Mouse (Mus musculus): ENCODE measurements around the gene Atxn2. TPM values are rescaled to one million over a fixed set of nuclear protein-coding genes. Genes with fewer than 3 reads are reported as not detected.

The Atxn2 gene
- polyA plus RNA-seq, 1 experiment: 62.9 TPM

DNA sequence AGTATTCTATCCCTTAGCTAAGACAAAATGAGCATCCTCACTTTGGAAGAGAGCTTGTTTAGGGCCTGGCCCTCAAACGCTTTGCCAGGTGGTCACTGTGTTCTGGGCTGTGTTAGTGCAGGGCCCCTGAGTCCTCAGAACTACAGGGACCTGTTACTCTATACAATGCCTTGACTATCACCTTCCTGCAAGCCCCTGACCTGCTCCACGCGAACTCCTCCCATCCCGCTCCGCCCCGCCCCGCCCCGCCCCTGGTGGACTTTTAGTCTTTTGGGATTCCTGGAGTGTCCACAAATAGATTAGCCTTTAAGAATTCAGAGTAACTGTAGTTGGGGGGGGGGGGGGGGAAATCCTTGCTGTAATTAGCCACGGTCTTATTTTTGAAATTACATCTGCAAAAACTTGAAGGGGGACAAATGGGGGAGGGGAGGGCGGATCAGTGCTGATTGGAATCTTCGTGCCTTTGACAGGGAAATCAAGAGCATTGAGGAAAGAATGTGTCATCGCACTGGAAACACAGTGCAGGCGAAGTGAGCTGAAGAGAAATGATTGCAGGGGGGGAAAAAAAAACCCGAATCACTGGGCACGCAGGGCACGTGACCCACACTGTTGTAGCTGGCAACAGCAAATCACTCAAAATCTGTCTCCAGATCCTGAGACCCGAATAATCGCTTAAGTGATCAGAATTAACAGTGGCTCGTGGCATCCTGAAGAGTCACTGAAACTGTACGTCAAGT lies 6.5 kb upstream of the Atxn2 start:
- TF ChIP-seq CTCF (IDR thresholded peaks at IDR 0.05; ENCODE audit: low read depth, low read length) (no peak), POLR2A (IDR thresholded peaks at IDR 0.05; ENCODE audit: borderline replicate concordance, low read depth, low read length) (no peak)
- Histone ChIP-seq H3K4me1 (ENCODE audit: control insufficient read depth, insufficient read depth, low read length) (no peaks in the 10 kb centered on the region), H3K4me3 (ENCODE audit: insufficient read depth, low read length) (no peak overlapping the region), H3K27ac (ENCODE audit: insufficient read depth, low read depth, low read length) (no peak overlapping the region)

DNA sequence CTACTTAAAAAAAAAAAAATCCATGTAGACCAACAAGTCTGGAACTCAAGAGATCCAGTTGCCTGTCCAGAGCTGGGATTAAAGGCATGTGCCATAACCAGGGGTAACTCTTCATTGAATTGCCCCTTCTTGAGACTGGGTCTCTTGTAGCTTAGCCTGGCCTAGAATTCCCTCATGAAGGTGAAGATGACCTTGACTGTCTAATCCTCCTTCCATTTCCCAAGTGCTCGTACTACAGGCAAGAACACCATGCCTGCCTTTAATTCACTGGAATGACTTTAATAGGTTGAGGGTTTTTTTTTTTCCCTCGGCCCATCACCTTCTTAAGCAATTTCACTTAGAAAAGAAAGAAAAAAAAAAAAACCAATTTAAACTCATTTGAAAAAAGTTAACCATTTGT lies 735 bp upstream of the Atxn2 start:
- H3K27ac ChIP-seq (ENCODE audit: insufficient read depth, low read depth, low read length): no peak overlapping the region
- TF ChIP-seq POLR2A (IDR thresholded peaks at IDR 0.05; ENCODE audit: borderline replicate concordance, low read depth, low read length): no peak
- no peak for TF ChIP-seq CTCF (IDR thresholded peaks at IDR 0.05; ENCODE audit: low read depth, low read length)

DNA sequence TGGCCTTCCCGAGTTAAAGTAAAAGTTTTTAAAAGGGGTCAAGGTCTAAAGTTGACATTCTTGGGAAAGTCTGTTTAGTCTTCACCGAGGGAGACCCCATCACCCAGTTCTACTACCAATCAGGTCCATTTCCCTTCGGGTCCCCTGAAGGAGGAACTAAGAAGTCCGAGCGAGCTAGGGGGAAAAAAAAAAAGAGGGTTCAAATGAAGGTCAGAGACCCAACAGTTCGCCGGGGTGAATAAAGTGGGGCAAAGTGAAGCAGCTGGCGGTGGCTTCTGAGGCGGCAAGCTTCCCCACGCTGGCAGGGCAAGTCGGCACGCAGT lies 325 bp upstream of the Atxn2 start:
- Histone ChIP-seq H3K4me3 (ENCODE audit: insufficient read depth, low read length) (peak overlapping the region; percentile 72), H3K4me1 (ENCODE audit: control insufficient read depth, insufficient read depth, low read length) (peaks cover 14% of the 10 kb centered on the region), H3K27ac (ENCODE audit: insufficient read depth, low read depth, low read length) (peak overlapping the region; percentile 90)
- TF ChIP-seq POLR2A (IDR thresholded peaks at IDR 0.05; ENCODE audit: borderline replicate concordance, low read depth, low read length) (no peak), CTCF (IDR thresholded peaks at IDR 0.05; ENCODE audit: low read depth, low read length) (no peak)

More for the DNA sequence above, 735 bp upstream of the Atxn2 start:
- H3K4me3 ChIP-seq (ENCODE audit: insufficient read depth, low read length): peak overlapping the region; percentile 72; the same call in 1 of the 2 replicates
- peaks cover 14% of the 10 kb centered on the region for H3K4me1 ChIP-seq (ENCODE audit: control insufficient read depth, insufficient read depth, low read length)

DNA sequence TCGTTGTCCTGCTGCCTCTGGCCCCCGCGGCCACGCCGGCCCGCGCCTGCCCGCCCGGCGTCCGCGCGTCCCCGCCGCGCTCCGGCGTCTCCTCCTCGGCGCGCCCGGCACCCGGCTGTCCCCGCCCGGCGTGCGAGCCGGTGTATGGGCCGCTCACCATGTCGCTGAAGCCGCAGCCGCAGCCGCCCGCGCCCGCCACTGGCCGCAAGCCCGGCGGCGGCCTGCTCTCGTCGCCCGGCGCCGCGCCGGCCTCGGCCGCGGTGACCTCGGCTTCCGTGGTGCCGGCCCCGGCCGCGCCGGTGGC lies 743 bp downstream of the Atxn2 start:
- Histone ChIP-seq H3K27ac (ENCODE audit: insufficient read depth, low read depth, low read length) (peak overlapping the region; percentile 67), H3K4me1 (ENCODE audit: control insufficient read depth, insufficient read depth, low read length) (peaks cover 18% of the 10 kb centered on the region), H3K4me3 (ENCODE audit: insufficient read depth, low read length) (peak overlapping the region; percentile 72)
- TF ChIP-seq POLR2A (IDR thresholded peaks at IDR 0.05; ENCODE audit: borderline replicate concordance, low read depth, low read length) (no peak), CTCF (IDR thresholded peaks at IDR 0.05; ENCODE audit: low read depth, low read length) (no peak)

DNA sequence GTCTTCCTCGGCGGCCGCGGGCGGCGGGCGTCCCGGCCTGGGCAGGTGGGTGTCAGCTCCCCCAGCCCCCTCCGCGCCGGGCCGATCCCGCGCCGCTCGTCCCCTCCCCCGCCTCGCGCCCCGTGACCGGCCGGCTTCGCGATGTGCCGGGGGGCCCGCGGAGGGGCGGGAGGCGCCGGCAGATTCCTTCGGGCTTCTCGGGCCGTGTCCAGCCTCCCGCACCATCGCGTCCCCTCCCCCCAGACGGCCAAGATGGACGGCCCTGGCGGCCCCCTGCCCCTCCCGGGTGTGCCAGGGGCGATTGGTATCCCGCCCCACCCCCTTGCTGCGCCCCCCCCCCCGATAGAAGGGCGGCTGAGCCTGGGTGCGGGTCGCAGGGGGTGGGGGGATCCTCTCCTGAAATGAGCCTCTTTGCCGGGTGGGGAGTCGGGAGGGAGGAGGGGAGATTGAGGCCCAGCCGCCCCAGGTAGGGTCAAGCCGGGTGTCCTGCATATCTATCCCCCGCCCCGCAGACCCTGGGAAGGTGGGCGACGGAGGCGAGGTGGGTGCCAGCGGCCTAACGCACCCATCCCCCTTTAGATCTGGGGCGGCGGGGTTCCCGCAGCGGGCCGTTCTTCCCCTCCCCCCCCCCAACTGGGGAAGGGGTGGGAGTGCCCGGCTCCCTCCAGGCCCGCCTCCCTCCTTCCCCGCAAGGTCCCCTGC lies 1.2 kb downstream of the Atxn2 start:
- H3K4me1 ChIP-seq (ENCODE audit: control insufficient read depth, insufficient read depth, low read length): peaks cover 18% of the 10 kb centered on the region
- TF ChIP-seq POLR2A (IDR thresholded peaks at IDR 0.05; ENCODE audit: borderline replicate concordance, low read depth, low read length): no peak
- TF ChIP-seq CTCF (IDR thresholded peaks at IDR 0.05; ENCODE audit: low read depth, low read length): no peak
- H3K4me3 ChIP-seq (ENCODE audit: insufficient read depth, low read length): peak overlapping the region; percentile 72
- H3K27ac ChIP-seq (ENCODE audit: insufficient read depth, low read depth, low read length): peak overlapping the region; percentile 67; the same call in 1 of the 2 replicates

DNA sequence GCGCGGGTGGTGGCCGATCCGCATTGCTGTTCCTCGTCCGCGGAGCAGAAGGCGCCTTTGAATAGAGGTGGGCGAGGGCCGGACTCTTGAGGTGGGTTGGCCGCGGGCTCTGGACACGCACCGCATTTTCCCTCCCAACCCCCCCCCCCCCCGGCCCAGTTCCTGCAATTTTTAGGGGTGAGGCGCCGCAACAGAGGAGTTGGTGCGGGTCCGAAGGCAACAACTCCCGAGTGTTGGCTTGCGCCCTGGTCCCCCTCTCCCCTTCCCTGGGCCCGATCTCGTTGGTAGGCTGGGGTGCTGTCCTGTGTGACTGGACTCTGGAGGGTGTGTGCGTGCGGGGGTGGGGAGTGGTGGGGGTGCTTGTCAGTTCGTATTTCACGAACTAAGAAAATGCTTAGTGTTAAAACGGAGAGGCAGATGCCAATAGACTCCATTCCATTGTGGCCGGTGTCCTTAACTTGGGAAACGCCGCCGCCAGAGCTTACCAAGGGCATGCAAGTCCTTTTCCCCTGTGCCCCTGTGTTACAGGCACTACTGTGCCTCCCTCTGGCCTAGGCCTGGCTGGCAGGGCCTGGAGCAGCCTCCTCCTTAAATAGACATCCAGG lies 1.9 kb downstream of the Atxn2 start:
- Histone ChIP-seq H3K4me1 (ENCODE audit: control insufficient read depth, insufficient read depth, low read length) (peaks cover 21% of the 10 kb centered on the region), H3K27ac (ENCODE audit: insufficient read depth, low read depth, low read length) (0 out of 2 replicates have a peak overlapping the region, but pooled peaks have one; percentile 11)

DNA sequence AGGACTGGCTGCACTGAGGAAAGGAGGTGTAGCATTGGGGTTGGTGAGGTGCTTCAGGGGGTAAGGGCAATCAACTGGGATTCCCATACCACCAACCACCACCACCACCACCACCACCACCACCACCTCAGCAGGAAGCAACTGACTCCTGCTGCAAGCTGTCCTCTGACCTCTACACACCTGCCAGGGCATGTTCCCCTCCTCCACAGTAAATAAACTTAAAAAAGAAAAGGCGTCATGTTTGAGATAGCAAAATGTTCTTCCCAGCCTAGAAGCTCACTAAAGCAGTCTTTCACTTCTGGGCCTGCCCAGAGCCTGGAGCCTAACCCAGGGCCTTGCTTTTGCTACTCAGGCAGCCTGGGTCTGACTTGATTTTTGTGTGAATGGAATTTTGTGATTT lies 3.2 kb downstream of the Atxn2 start:
- H3K4me1 ChIP-seq (ENCODE audit: control insufficient read depth, insufficient read depth, low read length): peaks cover 25% of the 10 kb centered on the region
- no peak overlapping the region for H3K27ac ChIP-seq (ENCODE audit: insufficient read depth, low read depth, low read length)
- H3K4me3 ChIP-seq (ENCODE audit: insufficient read depth, low read length): no peak overlapping the region
- no peak for TF ChIP-seq CTCF (IDR thresholded peaks at IDR 0.05; ENCODE audit: low read depth, low read length)
- no peak for TF ChIP-seq POLR2A (IDR thresholded peaks at IDR 0.05; ENCODE audit: borderline replicate concordance, low read depth, low read length)

More for the DNA sequence above, 1.9 kb downstream of the Atxn2 start:
- TF ChIP-seq POLR2A (IDR thresholded peaks at IDR 0.05; ENCODE audit: borderline replicate concordance, low read depth, low read length): no peak
- TF ChIP-seq CTCF (IDR thresholded peaks at IDR 0.05; ENCODE audit: low read depth, low read length): no peak
- peak overlapping the region; percentile 72 for H3K4me3 ChIP-seq (ENCODE audit: insufficient read depth, low read length)

DNA sequence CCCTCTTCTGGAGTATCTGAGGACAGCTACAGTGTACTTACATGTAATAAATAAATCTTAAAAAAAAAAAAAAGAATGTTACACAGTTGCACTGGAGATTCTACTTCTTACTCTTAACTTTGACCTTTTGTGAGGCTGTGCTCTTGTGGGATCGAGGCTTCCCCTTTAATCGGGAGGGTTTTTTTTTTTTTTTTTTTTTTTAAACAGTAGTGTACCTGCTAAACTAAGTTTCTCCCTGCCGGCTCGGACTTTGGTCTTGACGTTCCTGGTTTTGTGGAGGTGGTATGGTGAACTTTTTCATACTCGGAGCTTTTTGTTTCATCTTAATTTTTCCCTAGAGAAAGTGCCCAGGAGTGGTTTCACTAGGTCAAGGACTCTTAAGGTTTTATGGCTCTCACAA lies 3.8 kb downstream of the Atxn2 start:
- H3K4me1 ChIP-seq (ENCODE audit: control insufficient read depth, insufficient read depth, low read length): peaks cover 25% of the 10 kb centered on the region

DNA sequence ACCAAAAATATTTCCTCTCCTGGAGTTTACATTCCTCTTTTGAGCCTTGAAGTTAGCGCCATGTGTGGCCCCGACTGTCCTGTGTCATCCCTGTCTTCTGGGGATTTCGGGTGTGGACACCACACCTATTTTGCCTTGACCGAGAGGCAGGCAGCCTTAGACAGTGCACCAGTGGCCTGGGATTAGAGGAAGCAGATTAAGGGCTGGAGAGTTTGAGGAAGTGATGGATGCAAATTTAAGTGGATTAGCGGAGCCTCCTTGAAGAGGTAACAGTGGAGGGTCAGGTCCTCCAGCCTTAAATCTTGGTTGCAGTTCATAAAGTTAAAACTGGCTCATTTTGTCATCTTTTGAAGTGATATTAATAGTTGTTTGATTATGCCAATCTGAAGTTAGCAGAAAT lies 7.3 kb downstream of the Atxn2 start:
- Histone ChIP-seq H3K4me3 (ENCODE audit: insufficient read depth, low read length) (no peak overlapping the region), H3K27ac (ENCODE audit: insufficient read depth, low read depth, low read length) (no peak overlapping the region), H3K4me1 (ENCODE audit: control insufficient read depth, insufficient read depth, low read length) (peaks cover 37% of the 10 kb centered on the region)
- TF ChIP-seq CTCF (IDR thresholded peaks at IDR 0.05; ENCODE audit: low read depth, low read length) (no peak), POLR2A (IDR thresholded peaks at IDR 0.05; ENCODE audit: borderline replicate concordance, low read depth, low read length) (no peak)

More for the DNA sequence above, 3.8 kb downstream of the Atxn2 start:
- no peak overlapping the region for H3K4me3 ChIP-seq (ENCODE audit: insufficient read depth, low read length)
- H3K27ac ChIP-seq (ENCODE audit: insufficient read depth, low read depth, low read length): no peak overlapping the region
- TF ChIP-seq POLR2A (IDR thresholded peaks at IDR 0.05; ENCODE audit: borderline replicate concordance, low read depth, low read length) (no peak), CTCF (IDR thresholded peaks at IDR 0.05; ENCODE audit: low read depth, low read length) (no peak)
